Mouse (Mus musculus) macrophage (primary cell): Measurements from ENCODE around the gene Myh2. TPM values are rescaled to one million over a fixed set of nuclear protein-coding genes. Genes with fewer than 3 reads are reported as not detected.

Source experiments
- H3K27ac ChIP-seq: fragments of 350-480 bp; formaldehyde crosslinking; 2 replicates; pipeline ENCODE4 v1.9.0; 2021
- H3K36me3 ChIP-seq: fragments of 350-480 bp; formaldehyde crosslinking; 2 replicates; pipeline ENCODE4 v1.9.0; 2021; ENCODE audit errors: inconsistent target
- H3K4me3 ChIP-seq: fragments of 350-480 bp; formaldehyde crosslinking; 2 replicates; pipeline ENCODE4 v1.9.0; 2021; ENCODE audit errors: inconsistent target
- H3K79me2 ChIP-seq: fragments of 350-480 bp; formaldehyde crosslinking; 2 replicates; pipeline ENCODE4 v1.9.0; 2021; ENCODE audit errors: inconsistent target
- WGBS: methylation state at CpG from one replicate; pipeline ENCODE4 v1.1.7; 2026; ENCODE audit warnings: inconsistent platforms; ENCODE audit not compliant: missing documents; 5-methylcytosine and 5-hydroxymethylcytosine counted together
- polyA plus RNA-seq: library from polyadenylated mRNA; stranded (reverse); fragments of 250-400 nt; gene quantifications from 3 replicates; pipeline ENCODE4 v1.2.4, GENCODE M21; 2018; ENCODE audit warnings: inconsistent platforms

Gene Myh2
- polyA plus RNA-seq, 1 experiment from 2014 or later, result not detected

DNA sequence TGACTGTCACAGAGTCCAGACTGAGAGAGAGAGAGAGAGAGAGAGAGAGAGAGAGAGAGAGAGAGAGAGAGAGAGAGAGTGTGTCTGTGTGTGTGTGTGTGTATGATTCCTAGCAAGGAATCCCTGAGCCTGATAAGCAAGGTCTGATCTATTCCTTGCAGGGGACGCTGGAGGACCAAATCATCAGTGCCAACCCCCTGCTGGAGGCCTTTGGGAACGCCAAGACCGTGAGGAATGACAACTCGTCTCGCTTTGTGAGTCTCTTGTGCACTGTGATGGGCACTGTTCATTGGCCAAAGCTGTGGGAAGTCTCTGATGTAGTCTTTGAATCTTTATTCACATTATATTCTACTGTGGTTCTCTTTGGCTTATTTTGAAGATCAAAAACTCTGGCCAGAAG is 5.5 kb downstream of the Myh2 start:
- Histone ChIP-seq H3K36me3 (no peaks in the 10 kb centered on the region), H3K4me3 (no peak overlapping the region), H3K27ac (no peak overlapping the region), H3K79me2 (no peaks in the 10 kb centered on the region)
- WGBS, result 83% methylated on average over 4 of the region's 5 CpGs

DNA sequence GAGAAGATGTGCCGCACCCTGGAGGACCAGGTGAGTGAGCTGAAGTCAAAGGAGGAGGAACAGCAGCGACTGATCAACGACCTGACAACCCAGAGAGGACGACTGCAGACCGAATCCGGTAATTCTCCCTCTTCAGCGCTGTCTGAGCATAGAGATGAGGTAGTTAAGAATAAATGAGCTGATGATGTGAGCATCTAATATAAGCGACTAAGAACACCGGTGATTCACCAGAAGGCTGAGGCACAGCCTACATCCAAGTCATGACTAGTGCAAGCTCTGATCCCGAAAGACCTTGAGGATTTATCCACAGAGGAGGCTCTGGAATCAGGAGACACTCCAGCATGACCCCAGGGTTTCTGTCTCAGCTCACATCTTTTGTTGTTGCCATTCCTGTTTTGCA is 19.5 kb downstream of the Myh2 start:
- Histone ChIP-seq H3K4me3 (no peak overlapping the region), H3K27ac (no peak overlapping the region), H3K36me3 (no peaks in the 10 kb centered on the region), H3K79me2 (no peaks in the 10 kb centered on the region)
- WGBS, result 91% methylated on average over 10 of the region's 10 CpGs

DNA sequence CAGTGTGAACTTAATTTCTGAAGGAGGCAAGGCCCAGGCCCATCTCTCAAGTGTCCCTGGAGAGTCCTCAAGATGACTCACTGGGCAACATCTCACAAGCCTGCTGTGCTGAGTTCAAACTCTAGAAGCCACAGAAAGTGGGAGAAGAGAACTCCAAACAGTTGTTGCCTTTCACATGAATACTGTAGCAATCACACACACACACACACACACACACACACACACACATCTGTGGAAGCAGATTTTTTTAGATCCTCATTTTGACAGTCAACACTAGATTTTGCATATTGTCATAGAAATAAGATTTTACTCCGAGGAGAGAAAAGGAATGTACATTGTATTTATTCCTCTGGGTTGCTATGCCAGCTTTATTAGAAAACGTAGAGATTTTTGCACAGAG is 20.0 kb downstream of the Myh2 start:
- H3K4me3 ChIP-seq, result no peak overlapping the region
- H3K27ac ChIP-seq, result no peak overlapping the region
- 82% methylated on average over 2 of the region's 2 CpGs for WGBS
- H3K36me3 ChIP-seq, result no peaks in the 10 kb centered on the region
- no peaks in the 10 kb centered on the region for H3K79me2 ChIP-seq

DNA sequence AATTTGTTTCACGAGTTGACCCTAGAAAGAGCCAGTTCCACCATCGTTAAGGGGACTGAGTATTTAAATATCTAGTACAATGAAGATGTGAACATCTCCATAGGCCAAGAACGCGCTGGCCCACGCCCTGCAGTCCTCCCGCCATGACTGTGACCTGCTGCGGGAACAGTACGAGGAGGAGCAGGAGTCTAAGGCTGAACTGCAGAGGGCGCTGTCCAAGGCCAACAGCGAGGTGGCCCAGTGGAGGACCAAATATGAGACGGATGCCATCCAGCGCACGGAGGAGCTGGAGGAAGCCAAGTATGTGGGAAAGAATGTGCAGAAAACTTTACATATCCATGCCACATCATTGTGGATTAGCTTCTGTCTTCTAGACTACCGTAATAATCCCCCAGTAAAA is 20.7 kb downstream of the Myh2 start:
- H3K36me3 ChIP-seq, result no peaks in the 10 kb centered on the region
- H3K4me3 ChIP-seq, result no peak overlapping the region
- H3K79me2 ChIP-seq, result no peaks in the 10 kb centered on the region
- WGBS, result 90% methylated on average over 14 of the region's 14 CpGs
- no peak overlapping the region for H3K27ac ChIP-seq

DNA sequence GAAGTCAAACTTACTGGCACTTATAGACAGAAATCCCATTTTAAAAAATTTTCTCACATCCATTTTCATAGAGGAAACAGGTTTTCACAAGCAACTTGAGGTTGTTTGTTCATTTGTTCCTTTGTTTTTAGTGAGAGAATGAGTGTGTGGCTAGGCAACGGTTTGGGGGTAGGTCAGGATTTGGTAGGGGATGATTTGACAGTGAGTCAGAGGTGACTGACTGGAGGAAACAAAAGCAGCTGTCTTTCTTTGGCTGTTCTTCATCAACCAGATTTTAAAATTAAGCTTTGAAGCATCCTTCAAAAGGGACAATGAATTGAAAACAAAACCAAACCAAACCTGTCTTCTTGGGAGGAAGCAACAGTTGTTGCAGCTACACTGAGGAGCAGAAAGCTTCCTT is 28.5 kb downstream of the Myh2 start:
- no peak overlapping the region for H3K27ac ChIP-seq
- 44% methylated on average over 1 of the region's 1 CpGs for WGBS

DNA sequence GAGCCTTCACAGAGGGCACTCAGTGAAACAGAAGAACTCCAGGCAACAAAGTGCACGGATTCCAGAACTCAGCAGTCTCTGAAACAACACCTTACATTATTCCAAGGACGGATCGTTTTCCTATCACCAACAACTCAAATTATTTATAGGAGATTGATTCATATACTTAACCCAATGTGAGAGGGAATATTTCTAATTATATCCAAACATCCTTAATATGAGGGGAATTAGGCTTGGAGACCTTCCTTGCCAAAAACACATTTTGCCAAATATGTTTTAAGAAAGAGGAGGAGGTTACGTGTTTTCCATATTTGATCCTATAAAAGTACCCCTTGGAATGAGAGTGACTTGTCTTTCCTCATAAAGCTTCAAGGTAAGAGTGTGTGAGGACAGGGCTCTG is 28.9 kb downstream of the Myh2 start, which contains the start of gene Myh1:
TSS of gene Myh1 (plus strand) at position 301 of the 400 bp plus-strand sequence.
- 82% methylated on average over 4 of the region's 4 CpGs for WGBS
- Histone ChIP-seq H3K4me3 (no peak within 1 kb of the TSS), H3K36me3 (no peaks in the 10 kb centered on the region), H3K27ac (no peak within 1 kb of the TSS), H3K79me2 (no peaks in the 10 kb centered on the region)

More for the DNA sequence above, 28.5 kb downstream of the Myh2 start:
- Histone ChIP-seq H3K79me2 (no peaks in the 10 kb centered on the region), H3K36me3 (no peaks in the 10 kb centered on the region), H3K4me3 (no peak overlapping the region)

DNA sequence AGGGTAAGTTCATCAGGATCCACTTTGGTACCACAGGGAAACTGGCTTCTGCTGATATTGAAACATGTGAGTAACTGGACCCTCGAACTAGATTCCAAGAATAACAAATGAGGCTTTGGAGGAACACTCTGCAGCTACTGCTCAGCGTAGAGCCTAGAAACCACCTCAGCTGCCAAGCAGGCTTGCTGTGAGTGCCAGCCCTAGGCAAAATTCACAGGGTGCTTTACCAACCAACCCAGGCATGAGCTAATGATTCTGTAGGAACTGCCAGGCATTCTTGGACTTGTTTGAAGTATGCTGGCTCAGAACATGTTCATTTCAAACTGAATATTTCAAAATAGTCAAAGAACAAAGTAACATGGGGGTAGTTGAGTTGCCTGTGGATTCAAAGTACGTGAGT is 33.9 kb downstream of the Myh2 start:
- 76% methylated on average over 3 of the region's 3 CpGs for WGBS
- Histone ChIP-seq H3K27ac (no peak overlapping the region), H3K36me3 (no peaks in the 10 kb centered on the region), H3K79me2 (no peaks in the 10 kb centered on the region), H3K4me3 (no peak overlapping the region)

DNA sequence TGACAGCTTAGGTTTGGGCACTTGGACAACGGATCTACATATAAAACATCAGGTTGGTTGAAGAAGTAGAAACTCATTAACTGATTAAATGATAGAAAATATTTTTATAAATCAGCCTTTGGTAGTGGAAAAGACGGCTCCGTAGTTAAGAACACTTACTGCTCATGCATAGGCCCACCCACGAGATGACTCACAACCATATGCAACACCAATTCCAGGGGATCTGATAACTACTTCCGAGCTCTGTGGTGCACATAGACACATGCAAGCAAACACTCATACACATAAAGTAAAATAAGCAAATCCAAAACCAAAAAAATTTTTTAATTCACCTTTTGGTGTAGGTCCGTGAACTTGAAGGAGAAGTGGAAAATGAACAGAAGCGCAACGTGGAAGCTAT is 51.0 kb downstream of the Myh2 start:
- no peaks in the 10 kb centered on the region for H3K79me2 ChIP-seq
- H3K27ac ChIP-seq, result no peak overlapping the region
- no peak overlapping the region for H3K4me3 ChIP-seq
- 92% methylated on average over 8 of the region's 8 CpGs for WGBS
- no peaks in the 10 kb centered on the region for H3K36me3 ChIP-seq

DNA sequence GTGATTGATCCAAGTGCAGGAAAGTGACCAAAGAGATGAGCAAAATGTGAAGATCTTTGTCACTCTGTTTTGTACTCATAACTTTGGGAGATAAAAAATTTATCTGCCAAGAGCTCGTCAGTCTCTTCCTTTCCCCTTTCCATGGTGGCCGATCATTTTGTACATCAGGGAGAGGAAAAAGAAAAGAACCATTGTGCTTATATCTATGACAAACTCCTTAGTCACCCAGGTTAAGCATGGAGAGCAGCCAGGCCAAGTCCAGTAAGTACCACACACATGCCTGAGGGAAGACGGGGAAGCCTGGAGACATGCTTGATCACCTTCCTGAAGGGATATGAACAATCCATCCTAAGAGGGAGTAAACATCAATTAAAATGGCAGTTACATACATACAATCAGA is 53.6 kb downstream of the Myh2 start:
- Histone ChIP-seq H3K36me3 (no peaks in the 10 kb centered on the region), H3K27ac (no peak overlapping the region), H3K4me3 (no peak overlapping the region), H3K79me2 (no peaks in the 10 kb centered on the region)
- 92% methylated on average over 3 of the region's 3 CpGs for WGBS

DNA sequence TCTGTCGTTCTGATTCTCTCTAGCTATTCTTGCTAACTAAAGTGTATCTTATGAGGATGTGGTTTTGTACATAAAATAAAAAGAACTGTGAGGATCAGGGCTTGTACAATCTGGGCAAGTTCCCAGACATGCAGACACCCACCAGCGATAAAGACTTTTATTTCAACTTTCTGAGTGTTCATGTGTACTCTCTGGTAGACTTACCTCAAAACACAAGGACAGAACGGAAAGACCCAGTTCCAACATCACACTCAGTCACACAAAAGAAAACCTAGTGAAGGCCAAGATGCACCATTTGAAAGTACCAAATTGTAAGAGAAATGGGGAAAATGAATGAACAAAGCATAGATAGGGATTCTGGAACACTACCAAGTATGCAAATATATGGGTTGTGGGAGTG is 57.9 kb downstream of the Myh2 start:
- Histone ChIP-seq H3K27ac (no peak overlapping the region), H3K79me2 (no peaks in the 10 kb centered on the region), H3K4me3 (no peak overlapping the region), H3K36me3 (no peaks in the 10 kb centered on the region)
- 81% methylated on average over 3 of the region's 3 CpGs for WGBS

DNA sequence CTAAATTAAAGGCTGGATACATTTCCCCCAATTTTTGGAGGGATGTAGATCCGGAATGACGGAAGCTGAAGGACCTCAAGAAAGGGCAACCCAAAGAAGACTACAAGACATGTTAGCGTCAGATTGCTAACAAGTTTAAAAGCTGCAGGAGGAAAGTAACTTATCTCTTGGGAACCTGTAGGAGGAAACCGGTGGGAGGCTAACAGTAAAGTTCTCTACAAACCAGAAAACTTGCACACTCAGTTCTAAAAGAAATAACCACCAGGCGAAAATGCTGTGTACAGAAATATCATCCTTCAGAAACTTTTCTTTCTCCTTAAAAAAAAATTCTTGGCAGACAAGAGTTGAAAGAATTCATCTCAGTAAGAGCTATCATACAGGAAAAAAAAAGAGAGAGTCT is 58.3 kb downstream of the Myh2 start:
- H3K36me3 ChIP-seq, result no peaks in the 10 kb centered on the region
- H3K4me3 ChIP-seq, result no peak overlapping the region
- no peak overlapping the region for H3K27ac ChIP-seq
- no peaks in the 10 kb centered on the region for H3K79me2 ChIP-seq
- WGBS, result 87% methylated on average over 5 of the region's 5 CpGs

DNA sequence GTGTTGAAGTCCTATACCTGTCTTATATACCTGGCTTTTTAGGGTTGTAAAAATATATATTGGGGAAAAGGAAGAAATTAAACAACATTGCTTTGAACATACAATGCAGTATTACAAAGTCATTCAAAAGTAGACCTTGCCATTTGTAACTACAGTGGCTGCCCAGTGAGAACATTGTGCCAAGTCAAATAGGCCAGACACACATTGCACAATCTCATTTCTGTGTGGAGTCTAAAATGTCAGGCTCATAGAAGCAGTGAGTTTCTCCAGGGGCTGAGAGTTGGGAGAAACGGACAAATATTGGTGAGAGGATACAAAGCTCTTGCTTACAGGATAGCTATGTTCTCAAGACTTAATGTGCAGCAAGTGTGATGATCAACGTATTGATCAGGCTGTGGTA is 59.1 kb downstream of the Myh2 start:
- Histone ChIP-seq H3K27ac (no peak overlapping the region), H3K4me3 (no peak overlapping the region), H3K79me2 (no peaks in the 10 kb centered on the region), H3K36me3 (no peaks in the 10 kb centered on the region)
- 70% methylated on average over 2 of the region's 2 CpGs for WGBS

DNA sequence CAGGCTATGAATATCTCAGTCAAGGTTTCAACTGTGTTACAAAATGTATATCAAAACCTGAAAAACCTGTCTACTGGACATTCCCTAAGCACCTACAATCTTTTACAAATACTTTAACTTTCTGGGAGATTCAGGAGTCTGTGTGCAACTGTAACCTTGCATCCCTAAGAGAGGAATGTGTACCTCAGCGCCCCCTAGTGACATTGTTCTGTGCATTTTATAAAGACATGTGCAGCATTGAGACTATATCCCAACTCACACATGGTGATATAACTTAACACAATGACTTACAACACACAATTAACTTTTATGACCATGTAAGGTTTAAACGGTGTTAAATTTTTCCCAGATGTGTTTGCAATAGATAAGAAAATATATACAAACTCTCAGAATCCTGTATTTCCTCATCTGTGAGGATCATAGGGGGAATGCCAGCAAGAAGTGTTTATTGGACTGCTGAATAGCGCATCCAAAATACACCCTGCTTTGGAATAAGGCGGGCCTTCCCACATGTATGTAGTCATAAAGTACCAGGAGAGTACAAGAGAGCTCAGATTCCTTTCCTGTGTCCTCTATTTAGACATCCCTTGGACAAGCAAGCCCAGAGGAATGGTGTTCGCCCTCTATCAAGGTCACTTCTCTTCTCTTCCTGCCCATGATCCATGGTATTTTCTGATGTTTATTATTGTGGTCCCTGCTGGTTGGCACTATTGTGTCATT is 65.0 kb downstream of the Myh2 start:
- WGBS, result 66% methylated on average over 5 of the region's 5 CpGs
- no peaks in the 10 kb centered on the region for H3K79me2 ChIP-seq

DNA sequence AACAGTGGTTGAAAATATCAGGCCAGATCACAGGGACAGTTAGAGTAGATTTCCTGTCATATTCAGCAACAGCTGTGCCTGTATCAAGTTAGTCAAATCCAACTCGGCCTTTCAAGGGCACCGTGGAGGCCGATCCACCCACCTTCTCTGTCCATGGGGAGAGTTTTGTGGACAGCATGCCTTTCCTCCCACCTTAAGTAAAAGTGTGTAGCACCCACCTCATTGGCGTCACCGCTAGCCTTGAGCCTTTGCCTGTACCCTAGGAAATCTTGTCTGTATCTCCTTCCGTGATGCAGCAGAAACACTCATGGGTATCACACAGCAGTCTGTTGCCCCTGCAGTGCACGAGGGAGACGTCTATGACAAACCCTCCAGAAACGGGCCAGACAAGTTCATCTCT is 66.0 kb downstream of the Myh2 start:
- Histone ChIP-seq H3K4me3 (no peak overlapping the region), H3K79me2 (no peaks in the 10 kb centered on the region), H3K36me3 (no peaks in the 10 kb centered on the region), H3K27ac (no peak overlapping the region)
- 80% methylated on average over 9 of the region's 9 CpGs for WGBS

More for the DNA sequence above, 65.0 kb downstream of the Myh2 start:
- no peak overlapping the region for H3K27ac ChIP-seq
- no peaks in the 10 kb centered on the region for H3K36me3 ChIP-seq
- no peak overlapping the region for H3K4me3 ChIP-seq

DNA sequence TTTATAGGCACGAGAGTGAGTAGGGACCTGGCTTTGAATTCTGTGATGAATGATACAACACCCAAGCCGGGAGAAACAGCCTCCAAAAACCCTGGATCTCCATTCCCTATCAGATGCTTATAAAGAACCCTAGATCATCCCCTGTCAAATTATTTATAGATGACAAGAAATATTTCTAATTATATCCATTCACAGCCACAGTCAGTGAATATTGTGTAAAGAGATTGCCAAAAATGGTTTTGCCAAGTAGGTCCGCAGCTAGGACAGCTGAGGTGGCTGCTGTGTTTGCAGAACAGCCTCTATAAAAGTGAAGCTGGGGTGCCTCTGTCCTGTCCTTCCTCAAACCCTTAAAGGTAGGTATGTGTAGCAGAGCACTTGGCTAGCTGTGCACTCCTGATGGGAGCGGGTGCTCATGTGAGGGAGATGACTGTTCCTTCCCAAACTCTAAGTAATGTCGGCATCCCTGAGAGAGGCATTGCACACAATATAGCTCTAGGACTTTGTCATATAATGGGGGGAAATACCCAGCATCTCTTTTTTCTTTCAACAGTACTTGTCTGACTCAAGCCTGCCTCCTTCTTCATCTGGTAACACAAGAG is 66.8 kb downstream of the Myh2 start, which contains the start of gene Myh4:
TSS of gene Myh4 (plus strand) at position 549 of the 599 bp plus-strand sequence.
- Histone ChIP-seq H3K27ac (no peak within 1 kb of the TSS), H3K4me3 (no peak within 1 kb of the TSS), H3K36me3 (no peaks in the 10 kb centered on the region), H3K79me2 (no peaks in the 10 kb centered on the region)
- WGBS, result 86% methylated on average over 5 of the region's 5 CpGs
